Mouse (Mus musculus): ENCODE results near the gene Fndc4. TPM values are rescaled to one million over a fixed set of nuclear protein-coding genes. Genes with fewer than 3 reads are reported as not detected.

The Fndc4 gene
- total RNA-seq, 4 experiments from 2014 or later = 172 to 178 (median 176) TPM

DNA sequence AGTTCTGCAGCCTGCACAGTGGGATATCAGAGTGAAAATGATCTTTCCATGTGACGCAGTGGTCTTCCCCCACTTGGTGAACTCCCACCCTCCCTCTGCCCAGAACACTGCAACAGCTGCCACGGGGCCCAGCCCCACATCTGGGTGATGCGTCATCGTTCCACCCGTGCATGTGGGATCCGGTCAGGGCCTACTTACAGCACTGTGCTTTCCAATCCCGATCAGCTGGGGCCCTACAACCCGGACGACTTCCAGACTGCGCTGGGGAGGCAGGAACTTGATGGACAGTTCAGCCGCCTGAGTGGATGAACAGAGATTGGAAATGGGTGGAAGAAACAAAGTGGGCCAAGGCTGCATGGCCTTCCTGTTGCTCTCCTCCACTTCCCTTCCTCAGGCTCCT is 38.3 kb downstream of the Fndc4 start:
- DNase-seq (ENCODE audit: low spot score in 2 of 2) = no peak

DNA sequence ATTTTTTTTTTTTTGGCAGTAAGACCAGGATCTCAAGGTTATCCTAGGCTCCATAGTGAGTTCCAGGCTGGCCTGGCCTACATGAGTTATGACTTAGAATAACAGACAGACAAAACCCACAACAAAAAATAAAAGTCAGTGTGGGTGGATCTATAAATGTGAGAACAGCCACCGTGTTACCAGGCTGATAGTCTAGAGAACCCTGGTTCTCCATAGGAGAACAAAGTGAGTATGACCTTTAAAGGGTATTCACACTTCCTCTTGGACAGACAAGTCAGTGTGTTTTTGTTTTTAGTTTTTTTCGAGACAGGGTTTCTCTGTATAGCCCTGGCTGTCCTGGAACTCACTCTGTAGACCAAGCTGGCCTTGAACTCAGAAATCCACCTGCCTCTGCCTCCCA is 39.9 kb downstream of the Fndc4 start:
- DNase-seq (ENCODE audit: low spot score in 2 of 2) = no peak

DNA sequence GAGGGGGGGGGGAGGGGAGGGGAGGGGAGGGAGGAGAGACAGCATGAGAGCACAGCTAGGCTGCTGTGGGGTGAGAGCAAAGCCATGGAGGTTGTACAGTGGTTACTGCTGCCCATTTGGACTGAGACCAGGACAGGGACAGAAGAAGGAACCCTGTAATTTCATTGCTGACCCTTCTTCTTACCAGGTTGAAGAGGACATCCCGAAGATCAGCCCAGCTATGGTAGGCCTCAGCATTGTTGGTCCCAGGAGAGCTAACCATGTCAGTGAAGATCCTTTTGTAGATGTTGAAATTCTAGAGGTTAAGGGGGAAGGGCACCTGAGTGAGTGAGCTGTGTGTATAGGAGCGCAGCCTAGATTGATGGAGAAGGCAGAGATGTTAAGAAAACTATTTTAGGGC is 40.5 kb downstream of the Fndc4 start:
- DNase-seq (ENCODE audit: low spot score in 2 of 2) = no peak

DNA sequence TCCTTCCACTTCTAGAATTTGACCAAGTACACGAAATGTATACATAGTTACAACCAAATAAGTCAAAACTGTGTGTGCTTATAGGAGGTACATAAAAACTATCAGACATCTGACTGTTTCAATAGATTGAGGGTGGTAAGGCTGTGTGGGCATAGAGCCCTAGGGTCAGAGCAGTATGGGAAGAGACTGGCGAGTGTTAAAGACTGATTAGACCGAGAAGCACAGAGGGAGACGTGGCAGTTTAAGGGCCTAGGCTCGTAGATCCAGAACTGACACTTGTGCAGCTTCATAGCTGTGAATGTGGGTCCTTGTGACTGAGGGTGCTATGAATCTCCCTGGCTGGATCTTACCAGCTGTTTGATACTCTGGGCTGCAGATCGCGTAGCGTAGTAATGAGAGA is 41.0 kb downstream of the Fndc4 start:
- DNase-seq (ENCODE audit: low spot score in 2 of 2) = no peak

DNA sequence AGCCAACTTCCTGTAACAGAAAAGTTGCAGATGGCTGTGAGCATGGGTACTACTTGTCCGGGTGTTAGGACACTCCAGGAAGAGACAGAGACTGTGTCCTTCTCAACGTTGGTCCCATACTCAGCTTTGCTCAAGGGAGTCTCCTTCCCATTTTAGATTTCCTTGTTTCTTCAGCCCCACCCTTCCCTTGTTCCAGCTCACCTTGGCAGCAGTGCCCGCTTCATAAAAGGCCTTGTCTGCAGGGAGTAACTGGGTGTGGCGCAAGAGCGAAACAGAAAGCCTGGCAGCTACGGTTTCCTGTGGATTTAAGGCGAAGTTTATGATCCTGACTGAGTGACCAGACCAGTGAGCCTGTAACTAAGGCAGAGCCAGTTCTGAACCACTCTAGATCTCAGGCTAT is 41.4 kb downstream of the Fndc4 start:
- no peak for DNase-seq (ENCODE audit: low spot score in 2 of 2)

DNA sequence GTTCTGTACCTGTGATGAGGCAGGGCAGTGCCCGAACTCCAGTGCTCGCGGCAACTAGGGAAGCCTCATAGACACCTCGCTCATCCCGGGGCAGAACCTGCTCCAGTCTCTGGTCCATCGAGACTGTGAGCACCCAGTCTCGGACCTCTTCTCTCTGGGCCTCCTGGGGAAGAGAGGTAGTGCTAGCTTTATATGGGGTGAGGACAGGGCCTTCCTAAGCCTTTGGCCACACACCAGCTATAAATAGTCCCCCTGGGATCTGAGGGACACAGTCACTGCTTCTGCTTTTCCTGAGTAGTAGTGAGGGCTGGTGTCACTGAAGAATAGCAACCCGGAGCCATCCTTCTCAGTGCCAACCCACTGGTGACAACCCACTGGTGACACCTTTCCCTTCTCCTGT is 42.1 kb downstream of the Fndc4 start:
- DNase-seq (ENCODE audit: low spot score in 2 of 2) = no peak

DNA sequence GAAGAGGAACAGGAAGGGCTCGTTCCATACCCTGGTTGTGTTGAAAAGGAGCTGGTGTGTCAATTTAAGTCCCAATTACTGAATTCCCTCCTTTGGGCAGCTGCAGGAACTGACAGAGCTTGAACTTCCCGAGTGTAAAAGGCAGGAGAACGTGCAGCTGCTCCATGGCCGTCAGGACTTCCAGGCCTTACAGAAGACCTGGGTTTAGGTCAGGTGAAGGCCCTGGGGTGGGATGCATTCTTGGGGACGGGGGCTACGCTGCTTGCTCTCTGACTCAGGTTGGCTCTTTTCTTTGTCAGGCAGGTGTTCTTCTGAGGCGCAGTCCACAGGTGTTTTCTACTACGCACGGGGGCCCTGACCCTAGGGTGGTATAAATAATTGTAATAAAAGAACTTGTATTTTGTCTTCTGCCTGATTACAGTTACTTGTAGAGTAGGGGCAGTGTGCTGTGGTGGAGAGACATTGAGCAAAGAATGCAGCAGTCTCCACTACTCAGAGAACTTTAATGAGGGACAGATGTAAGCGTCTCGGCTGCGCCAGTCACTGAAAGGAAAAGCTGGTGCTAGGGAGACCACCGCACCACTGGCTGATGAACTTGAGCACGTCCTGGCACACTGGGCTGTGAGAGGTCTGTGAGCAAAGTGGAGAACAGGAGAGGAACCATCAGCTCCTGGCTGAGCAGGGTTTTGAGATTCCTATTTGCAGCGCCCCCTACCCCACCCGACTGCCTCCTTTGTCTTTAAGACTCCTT is 42.9 kb downstream of the Fndc4 start:
- no peak for DNase-seq (ENCODE audit: low spot score in 2 of 2)

DNA sequence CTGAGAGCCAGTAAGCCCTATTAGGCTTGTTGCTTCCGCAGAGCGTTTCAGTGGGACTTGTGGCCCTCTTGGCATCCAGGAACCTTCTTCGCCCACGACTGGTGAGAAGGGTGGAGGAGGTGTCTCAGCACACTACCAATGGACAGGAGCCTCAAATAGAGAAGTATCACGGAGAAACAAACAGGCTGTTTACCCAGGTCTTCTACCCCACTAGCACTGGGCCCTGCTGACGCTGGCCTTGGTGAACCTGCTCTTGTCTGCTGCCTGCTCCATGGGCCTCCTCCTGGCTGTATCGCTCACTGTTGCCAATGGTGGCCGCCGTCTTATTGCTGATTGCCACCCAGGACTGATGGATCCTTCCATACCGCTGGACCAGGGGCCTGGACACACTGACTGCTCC is 43.7 kb downstream of the Fndc4 start:
- DNase-seq (ENCODE audit: low spot score in 2 of 2) = no peak

DNA sequence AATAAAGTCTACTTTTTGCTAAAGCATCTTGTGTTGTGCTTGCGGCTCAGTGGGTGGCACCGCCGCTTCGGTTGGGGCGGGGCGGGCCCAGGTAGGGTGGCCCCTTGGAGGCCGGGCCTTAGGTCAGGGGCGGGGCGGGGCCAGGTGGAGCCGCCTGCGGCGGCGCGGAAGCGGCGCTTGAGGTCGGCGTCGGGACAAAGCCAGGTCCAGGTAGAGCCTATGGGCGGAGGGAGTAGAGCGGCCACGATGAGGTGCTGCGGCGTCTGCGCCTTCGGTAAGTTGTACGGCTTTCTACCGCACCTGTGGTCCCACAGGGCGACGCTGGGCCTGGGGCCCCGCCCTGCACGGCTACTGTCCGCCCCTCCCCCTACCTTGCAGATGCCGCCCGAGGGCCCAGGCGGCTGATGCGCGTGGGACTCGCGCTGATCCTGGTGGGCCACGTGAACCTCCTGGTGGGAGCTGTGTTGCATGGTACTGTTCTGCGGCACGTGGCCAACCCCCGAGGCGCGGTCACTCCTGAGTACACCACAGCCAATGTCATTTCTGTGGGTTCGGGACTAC is 44.3 kb downstream of the Fndc4 start, which contains the start of gene Krtcap3:
Gene Krtcap3, plus strand, starts transcription at position 151 of the 561 bp plus-strand sequence.
- no peak for DNase-seq (ENCODE audit: low spot score in 2 of 2)

DNA sequence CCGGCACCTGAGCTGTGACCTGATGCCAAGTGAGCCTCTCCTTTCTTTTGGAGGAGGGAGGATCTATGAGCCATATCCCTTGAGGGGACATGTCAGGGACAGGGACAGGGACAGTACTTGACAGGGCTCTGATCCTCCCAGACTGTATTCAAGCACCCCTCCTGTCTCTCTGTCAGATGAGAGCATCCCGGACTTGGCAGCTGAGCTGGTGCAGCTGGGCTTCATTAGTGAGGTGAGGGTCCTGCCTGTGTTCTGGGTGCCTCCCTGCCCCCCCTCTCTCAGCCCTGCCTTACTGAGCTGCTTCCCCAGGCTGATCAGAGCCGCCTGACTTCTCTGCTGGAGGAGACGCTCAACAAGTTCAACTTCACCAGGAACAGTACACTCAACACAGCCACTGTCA is 45.2 kb downstream of the Fndc4 start:
- no peak for DNase-seq (ENCODE audit: low spot score in 2 of 2)

Other genes starting within 250 kb of the Fndc4 start
- gene Atraid, start 247.8 kb downstream of the Fndc4 start, total RNA-seq (2022) = 10 to 100 TPM; 69.8 to 92.2 (median 78.6) TPM
- 10 to 100 TPM; 15.8 to 21.3 (median 18.6) TPM for gene Slc5a6, start 247.2 kb downstream of the Fndc4 start, total RNA-seq (2022)
- gene Cad, start 241.3 kb downstream of the Fndc4 start, total RNA-seq (2022) = 10 to 100 TPM; 18.2 to 20.4 (median 19.2) TPM
- gene Dnajc5g, start 189.8 kb downstream of the Fndc4 start, total RNA-seq (2022) = not detected
- 10 to 100 TPM; 65.2 to 81.6 (median 76.8) TPM for gene Slc30a3, start 187.8 kb downstream of the Fndc4 start, total RNA-seq (2022)
- not detected for gene Trim54, start 179.4 kb downstream of the Fndc4 start, total RNA-seq (2022)
- gene Ucn, start 157.3 kb downstream of the Fndc4 start, total RNA-seq (2022) = not detected
- 10 to 100 TPM; 53.4 to 61.1 (median 59.8) TPM for gene Mpv17, start 141.8 kb downstream of the Fndc4 start, total RNA-seq (2022)
- 1 to 10 TPM; 1.3 to 4.9 (median 3.1) TPM for gene Gm29609, start 116.2 kb downstream of the Fndc4 start, total RNA-seq (2022)
- 10 to 100 TPM; 63.0 to 87.0 (median 67.8) TPM for gene Gtf3c2, start 115.9 kb downstream of the Fndc4 start, total RNA-seq (2022)
- gene Snx17, start 102.9 kb downstream of the Fndc4 start, total RNA-seq (2022) = 10 to 100 TPM; 72.0 to 88.3 (median 81.7) TPM
- gene Eif2b4, start 102.7 kb downstream of the Fndc4 start, total RNA-seq (2022) = 10 to 100 TPM; 34.9 to 45.0 (median 41.7) TPM
- gene Zfp513, start 93.8 kb downstream of the Fndc4 start, total RNA-seq (2022) = 10 to 100 TPM; 26.0 to 31.9 (median 30.4) TPM
- 10 to 100 TPM; 69.8 to 79.5 (median 73.1) TPM for gene Ppm1g, start 75.4 kb downstream of the Fndc4 start, total RNA-seq (2022)
- gene Nrbp1, start 55.2 kb downstream of the Fndc4 start, total RNA-seq (2022) = 10 to 100 TPM; 88.0 to 94.1 (median 90.9) TPM
- gene Gm9970, start 54.8 kb downstream of the Fndc4 start, total RNA-seq (2022) = under 1 TPM in 1 of 4 experiments, not detected in 3; 0.85 TPM
- 1 to 10 TPM; 2.3 to 3.6 (median 2.9) TPM for gene Krtcap3, start 44.4 kb downstream of the Fndc4 start, total RNA-seq (2022)
- gene Ift172, start 5.0 kb downstream of the Fndc4 start, total RNA-seq (2022) = 100 to 1,000 TPM in 1 of 4 experiments, 10 to 100 TPM in 3; 74.6 to 128 (median 85.9) TPM
- gene Gckr, start 1.4 kb upstream of the Fndc4 start, total RNA-seq (2022) = under 1 TPM in 1 of 4 experiments, not detected in 3; 0.20 TPM
- gene Zfp512, start 156.4 kb upstream of the Fndc4 start, total RNA-seq (2022) = 10 to 100 TPM; 50.2 to 52.5 (median 52.1) TPM
- under 1 TPM in 2 of 4 experiments, not detected in 2; 0.25 to 0.27 TPM for gene 4930548H24Rik, start 189.7 kb upstream of the Fndc4 start, total RNA-seq (2022)
- 10 to 100 TPM; 31.1 to 39.7 (median 35.2) TPM for gene Gpn1, start 198.7 kb upstream of the Fndc4 start, total RNA-seq (2022)
- 10 to 100 TPM; 49.5 to 55.8 (median 52.1) TPM for gene Slc4a1ap, start 230.9 kb upstream of the Fndc4 start, total RNA-seq (2022)
- 10 to 100 TPM; 18.0 to 20.3 (median 19.2) TPM for gene Supt7l, start 231.7 kb upstream of the Fndc4 start, total RNA-seq (2022)